Mouse (Mus musculus) bone marrow, adult 2 months (tissue): Measurements from ENCODE around the gene Cds2.

Experiments
- CTCF ChIP-seq: fragments of 200-500 bp; IDR thresholded peaks from 2 replicates; pipeline ENCODE4 v1.5.1; 2011; ENCODE audit warnings: low read length, control low read depth; ENCODE audit not compliant: control insufficient read depth, insufficient read depth
- POLR2A ChIP-seq: fragments of 200-500 bp; IDR thresholded peaks from 2 replicates; pipeline ENCODE4 v1.6.1; 2011; ENCODE audit warnings: low read depth, mild to moderate bottlenecking, control low read depth, low read length, borderline replicate concordance; ENCODE audit not compliant: control insufficient read depth

DNA sequence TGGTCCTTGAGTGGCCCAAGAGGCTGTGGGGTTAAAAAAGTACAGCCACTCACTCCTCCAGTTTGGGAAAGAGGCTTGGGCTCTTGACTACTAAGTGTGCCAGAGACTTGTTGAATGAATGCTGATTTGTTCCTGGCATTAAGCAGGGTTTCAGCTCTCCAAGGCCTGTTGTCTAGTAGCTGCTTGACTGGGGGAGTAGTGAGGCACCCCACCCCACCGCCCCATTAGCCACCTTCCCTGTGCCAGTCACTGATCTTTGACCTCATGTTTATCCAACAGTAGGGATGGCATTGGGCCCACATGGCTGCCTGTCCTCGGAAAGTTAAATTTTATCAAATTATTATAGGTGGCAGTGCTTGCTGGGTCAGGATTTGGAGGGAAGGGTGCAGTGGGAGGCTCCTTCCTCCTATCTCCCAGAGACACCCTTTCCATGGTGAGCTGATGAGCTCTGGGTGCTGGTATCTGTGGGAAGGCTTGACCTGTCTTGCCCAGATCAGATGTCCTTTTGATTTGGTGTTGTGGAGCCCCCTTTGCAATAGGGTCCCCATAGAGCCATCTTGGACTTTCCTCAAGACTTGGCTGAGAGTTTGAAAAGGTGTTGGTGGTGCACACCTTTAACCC is 7.5 kb downstream of the Cds2 start:
- no peak for TF ChIP-seq CTCF
- no peak for TF ChIP-seq POLR2A
